Mouse (Mus musculus) activated CD4-positive, CD25-positive, alpha-beta regulatory T cell (primary cell): ENCODE data around the gene Naxd. TPM values are rescaled to one million over a fixed set of nuclear protein-coding genes. Genes with fewer than 3 reads are reported as not detected.

Experiments
- polyA plus RNA-seq, 2 experiments: library from polyadenylated mRNA; unstranded; fragments of 100-300 nt; shearing (Covaris generic); gene quantifications; one replicate each; pipeline ENCODE4 v1.2.1; 2017

The Naxd gene
- polyA plus RNA-seq: 10 to 100 TPM; 58.1 to 74.5 TPM

DNA sequence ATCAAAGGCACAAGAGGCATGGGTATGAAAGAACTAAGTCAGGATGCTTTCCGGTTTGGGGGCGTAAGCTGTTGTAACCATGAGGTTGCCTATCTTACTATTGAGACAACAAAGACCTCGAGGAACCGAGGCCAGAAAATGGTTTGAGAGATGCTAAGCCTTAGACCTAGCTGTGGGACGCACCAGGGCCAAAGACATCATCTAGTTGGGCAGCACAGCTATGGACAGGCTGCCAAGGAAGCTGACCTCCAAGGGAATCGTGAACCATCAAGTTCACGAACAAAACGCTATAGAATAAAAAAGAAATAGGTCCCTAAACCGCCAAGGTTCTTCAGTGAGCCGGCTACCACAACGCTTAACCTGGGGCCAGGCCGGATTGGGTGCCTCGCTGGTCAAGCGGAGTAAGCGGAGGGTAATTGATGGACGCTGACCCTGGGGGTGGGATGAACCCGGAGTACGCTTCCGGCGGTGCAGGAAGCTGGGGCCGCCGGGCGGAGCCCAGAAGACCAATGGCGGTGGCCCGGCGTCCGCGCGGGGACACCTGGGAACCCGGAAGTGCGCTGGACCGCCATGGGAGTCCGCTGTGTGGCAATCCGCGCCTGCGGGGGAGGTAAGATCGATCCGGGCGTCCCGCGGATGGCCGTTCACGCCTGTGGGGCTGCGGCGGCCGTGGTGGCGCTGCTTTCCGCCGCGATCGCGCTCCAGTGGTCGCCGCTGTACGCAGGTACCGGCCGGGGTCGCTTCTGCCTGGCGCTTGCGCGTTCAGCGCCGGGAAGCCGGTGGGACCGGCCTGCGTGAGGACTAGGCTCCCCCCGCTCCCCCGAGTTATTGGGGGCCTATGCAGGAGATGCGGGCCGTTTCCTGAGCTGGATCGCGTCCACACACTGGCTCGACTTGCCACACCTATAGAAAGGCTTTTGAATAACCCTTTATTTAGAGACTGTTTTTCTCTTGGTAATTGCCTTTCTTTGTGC lies at the start of gene Naxd:
Naxd (plus strand) TSS at position 490 of the 974 bp plus-strand sequence.

GRCm38 (mm10) chr8:11477811-11478761 lies 19.2 kb upstream of the Naxd start, which contains the start of gene Rab20:
Gene Rab20 (minus strand): TSS chr8:11478710.

DNA sequence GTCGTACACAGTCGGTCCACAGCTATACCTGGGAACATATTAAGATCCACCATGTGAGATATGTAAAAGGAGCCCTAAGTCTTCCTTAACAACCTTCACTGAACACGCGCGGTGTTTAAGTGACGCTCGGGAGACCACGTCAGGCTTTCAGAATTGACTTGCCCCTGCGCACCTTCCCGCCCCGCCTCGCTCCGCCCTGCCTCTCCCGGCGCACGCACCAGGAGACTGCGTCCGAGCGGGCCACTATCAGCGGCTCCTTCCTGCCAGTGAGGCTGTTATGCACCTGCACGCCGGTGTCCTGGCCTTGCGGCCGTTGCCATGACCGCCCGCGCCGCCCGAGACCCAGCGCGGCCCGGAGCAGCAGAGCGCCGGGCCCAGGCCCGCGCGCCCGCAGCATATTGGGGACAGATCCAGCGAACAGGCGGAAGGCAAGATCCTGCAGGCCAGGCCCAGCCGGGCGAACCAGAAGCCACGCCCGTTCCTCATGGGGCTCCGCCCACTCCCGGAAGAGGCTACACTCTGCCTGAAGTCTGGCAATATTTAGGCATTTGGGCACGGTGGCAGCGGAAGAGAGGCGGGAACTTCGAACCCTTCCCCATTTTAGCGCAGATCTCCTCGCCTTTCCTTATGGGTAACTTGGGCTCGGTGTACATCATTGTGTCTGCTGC lies 53.1 kb downstream of the Naxd start, which contains the start of gene Cars2:
Cars2 (minus strand) TSS at position 503 of the 668 bp plus-strand sequence.

DNA sequence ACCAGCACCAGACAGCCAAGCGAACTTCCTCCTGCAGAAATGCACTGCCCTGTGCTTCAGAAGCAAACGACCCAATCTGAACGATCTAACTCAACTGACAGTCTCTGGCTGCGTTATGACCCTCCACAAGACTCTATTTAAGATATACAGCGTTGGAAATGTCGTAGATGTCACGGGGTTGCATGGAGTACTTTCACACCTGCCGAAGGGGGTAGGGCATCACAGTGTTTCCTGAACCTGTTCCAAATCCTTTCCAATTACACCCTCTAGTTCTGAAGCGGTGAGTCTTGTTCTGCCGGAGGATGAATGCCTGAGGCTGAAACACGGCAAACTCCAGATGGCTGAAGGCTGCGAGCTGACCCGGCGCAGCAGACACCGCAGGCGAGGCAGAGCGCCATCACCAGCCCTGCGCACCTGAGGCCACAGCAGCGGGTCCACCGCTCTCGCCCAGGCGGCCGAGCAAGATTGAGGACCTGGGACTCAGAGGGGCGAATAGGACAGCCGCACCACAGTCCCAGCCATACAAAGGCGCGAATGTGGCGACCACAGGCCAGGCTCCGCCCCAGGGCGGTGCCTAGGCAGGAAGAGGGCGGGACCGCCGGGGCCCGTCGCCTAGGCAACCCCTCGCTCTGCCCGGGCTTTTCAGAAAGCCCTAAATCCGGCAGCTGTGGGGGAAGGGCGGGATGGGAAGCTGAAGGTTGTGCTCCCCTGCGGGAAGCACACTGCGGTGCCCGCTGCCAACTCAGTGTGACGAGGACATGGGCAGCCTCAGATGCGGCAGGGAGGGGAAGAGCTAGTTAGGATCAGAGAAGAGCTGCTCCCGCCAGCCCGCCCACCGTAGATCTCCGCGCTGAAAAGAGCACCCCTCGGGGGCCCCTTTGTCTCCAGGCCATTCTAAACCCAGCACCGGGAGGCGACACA lies 57.8 kb downstream of the Naxd start, which contains the start of gene Ing1:
Ing1 (plus strand) TSS at position 773 of the 921 bp plus-strand sequence.

Other genes starting within 250 kb of the Naxd start
- under 1 TPM in 1 of 2 experiments, not detected in 1; 0.18 TPM for gene Col4a2, start 184.7 kb upstream of the Naxd start, polyA plus RNA-seq
- under 1 TPM in 1 of 2 experiments, not detected in 1; 0.15 TPM for gene Col4a1, start 184.7 kb upstream of the Naxd start, polyA plus RNA-seq
- 1 to 10 TPM; 2.2 to 5.3 TPM for gene Rab20, start 18.8 kb upstream of the Naxd start, polyA plus RNA-seq
- gene Cars2, start 53.3 kb downstream of the Naxd start, polyA plus RNA-seq: 10 to 100 TPM; 28.4 to 38.8 TPM
- 10 to 100 TPM; 75.2 to 90.7 TPM for gene Ing1, start 58.1 kb downstream of the Naxd start, polyA plus RNA-seq
- gene Ankrd10, start 138.3 kb downstream of the Naxd start, polyA plus RNA-seq: 10 to 100 TPM; 82.5 to 96.4 TPM
- gene 1700016D06Rik, start 203.6 kb downstream of the Naxd start, polyA plus RNA-seq: under 1 TPM; 0.19 to 0.31 TPM
- 10 to 100 TPM; 12.9 to 15.5 TPM for gene Arhgef7, start 230.2 kb downstream of the Naxd start, polyA plus RNA-seq